Mouse (Mus musculus): ENCODE results near the gene Ghdc. TPM values are rescaled to one million over a fixed set of nuclear protein-coding genes. Genes with fewer than 3 reads are reported as not detected.

Ghdc gene
- total and polyA plus RNA-seq, 3 experiments: 3.6 to 6.0 (median 3.9) TPM

DNA sequence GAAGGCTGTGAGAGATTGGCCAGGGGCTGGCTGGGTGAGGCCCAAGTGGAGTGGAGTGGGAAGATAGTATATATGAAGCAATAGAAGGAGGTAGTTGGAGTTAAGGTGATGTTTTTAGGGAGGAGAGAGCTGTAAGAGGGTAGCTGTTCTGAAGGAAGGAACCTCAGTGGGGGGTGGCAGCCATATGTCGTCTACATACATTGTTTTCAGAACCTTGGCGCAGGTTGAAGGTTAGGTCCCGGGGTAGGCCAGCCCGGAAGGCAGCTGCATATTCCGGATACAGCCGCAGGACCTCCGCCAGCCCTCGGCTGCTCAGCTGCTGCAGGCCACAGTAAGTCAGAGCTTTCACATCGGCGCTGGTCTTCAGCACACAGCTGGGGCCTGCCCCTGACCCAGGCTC, 24.2 kb downstream of the Ghdc start:
- DNase-seq (ENCODE audit: low spot score): no peak
- TF ChIP-seq CTCF (IDR thresholded peaks at IDR 0.05; ENCODE audit: low read depth, low read length) (no peak), GATA2 (IDR thresholded peaks at IDR 0.05; ENCODE audit: borderline replicate concordance, low read depth, low read length) (no peak), POLR2AphosphoS5 (IDR thresholded peaks at IDR 0.05; ENCODE audit: insufficient replicate concordance, low read depth, low read length) (no peak), GATA1 (IDR thresholded peaks at IDR 0.05; ENCODE audit: borderline replicate concordance, low read length) (no peak), TAL1 (conservative IDR thresholded peaks at IDR 0.05; ENCODE audit: low read depth, low read length) (no peak)
- Histone ChIP-seq H3K27me3 (ENCODE audit: insufficient read depth, low read length) (peaks cover 36% of the 10 kb centered on the region), H3K9me3 (replicated peaks) (no peaks in the 10 kb centered on the region), H3K36me3 (replicated peaks) (peaks cover 3% of the 10 kb centered on the region), H3K4me3 (ENCODE audit: low read depth, low read length) (no peak overlapping the region), H3K4me1 (ENCODE audit: insufficient read depth, low read depth, low read length) (peaks cover 26% of the 10 kb centered on the region)
- ATAC-seq (ENCODE audit: extremely low read depth, insufficient number of reproducible peaks, low FRiP score, poor library complexity, severe bottlenecking): no peak

GRCm38 (mm10) chr11:100745085-100745484, 25.7 kb downstream of the Ghdc start:
- Histone ChIP-seq H3K4me1 (ENCODE audit: insufficient read depth, low read depth, low read length) (peaks cover 23% of the 10 kb centered on the region), H3K27me3 (ENCODE audit: insufficient read depth, low read length) (peaks cover 30% of the 10 kb centered on the region)
- no peak for TF ChIP-seq GATA2 (IDR thresholded peaks at IDR 0.05; ENCODE audit: borderline replicate concordance, low read depth, low read length)
- TF ChIP-seq CTCF (IDR thresholded peaks at IDR 0.05; ENCODE audit: low read depth, low read length): peak; percentile 63
- TF ChIP-seq POLR2AphosphoS5 (IDR thresholded peaks at IDR 0.05; ENCODE audit: insufficient replicate concordance, low read depth, low read length): no peak

DNA sequence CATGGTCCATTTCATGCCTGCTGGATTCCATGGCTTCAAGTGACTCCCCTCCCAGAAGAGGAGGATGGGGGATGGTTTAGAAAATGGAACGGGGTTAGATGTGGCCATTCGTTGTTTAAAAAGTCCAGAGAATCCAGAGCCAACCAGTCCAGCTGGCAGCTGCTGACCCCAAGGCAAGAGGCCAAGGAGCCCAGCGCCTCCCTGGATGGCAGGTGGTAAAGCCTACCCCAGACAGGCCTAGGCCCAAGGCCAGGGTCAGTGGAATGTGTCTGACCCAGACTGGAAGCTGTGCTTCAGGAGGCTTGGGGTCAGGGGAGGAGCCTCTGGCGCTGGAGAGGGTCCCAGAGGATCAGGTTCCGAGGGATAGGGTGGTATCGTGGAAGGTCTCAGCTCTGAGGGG, 29.4 kb downstream of the Ghdc start:
- Histone ChIP-seq H3K4me3 (ENCODE audit: low read depth, low read length) (no peak overlapping the region), H3K36me3 (replicated peaks) (peaks cover 2% of the 10 kb centered on the region), H3K9me3 (replicated peaks) (no peaks in the 10 kb centered on the region), H3K4me1 (ENCODE audit: insufficient read depth, low read depth, low read length) (peaks cover 24% of the 10 kb centered on the region), H3K27me3 (ENCODE audit: insufficient read depth, low read length) (peaks cover 9% of the 10 kb centered on the region; the same call in 1 of the 2 replicates)
- TF ChIP-seq GATA2 (IDR thresholded peaks at IDR 0.05; ENCODE audit: borderline replicate concordance, low read depth, low read length) (no peak), CTCF (IDR thresholded peaks at IDR 0.05; ENCODE audit: low read depth, low read length) (no peak), POLR2AphosphoS5 (IDR thresholded peaks at IDR 0.05; ENCODE audit: insufficient replicate concordance, low read depth, low read length) (no peak), TAL1 (conservative IDR thresholded peaks at IDR 0.05; ENCODE audit: low read depth, low read length) (no peak), GATA1 (IDR thresholded peaks at IDR 0.05; ENCODE audit: borderline replicate concordance, low read length) (no peak)
- DNase-seq (ENCODE audit: low spot score): no peak
- ATAC-seq (ENCODE audit: extremely low read depth, insufficient number of reproducible peaks, low FRiP score, poor library complexity, severe bottlenecking): no peak

More at GRCm38 (mm10) chr11:100745085-100745484, 25.7 kb downstream of the Ghdc start:
- DNase-seq (ENCODE audit: low spot score): no peak
- H3K36me3 ChIP-seq (replicated peaks): peaks cover 5% of the 10 kb centered on the region
- no peak overlapping the region for H3K4me3 ChIP-seq (ENCODE audit: low read depth, low read length)
- H3K9me3 ChIP-seq (replicated peaks): no peaks in the 10 kb centered on the region
- ATAC-seq (ENCODE audit: extremely low read depth, insufficient number of reproducible peaks, low FRiP score, poor library complexity, severe bottlenecking): no peak

- H3K27me3 ChIP-seq (ENCODE audit: insufficient read depth, low read length): no peaks in the 10 kb centered on the region
- no peak for ATAC-seq (ENCODE audit: extremely low read depth, insufficient number of reproducible peaks, low FRiP score, poor library complexity, severe bottlenecking)
- peaks cover 42% of the 10 kb centered on the region for H3K4me1 ChIP-seq (ENCODE audit: insufficient read depth, low read depth, low read length)
- peaks cover 24% of the 10 kb centered on the region for H3K36me3 ChIP-seq (replicated peaks)
- TF ChIP-seq GATA1 (IDR thresholded peaks at IDR 0.05; ENCODE audit: borderline replicate concordance, low read length) (no peak), CTCF (IDR thresholded peaks at IDR 0.05; ENCODE audit: low read depth, low read length) (no peak), GATA2 (IDR thresholded peaks at IDR 0.05; ENCODE audit: borderline replicate concordance, low read depth, low read length) (no peak), TAL1 (conservative IDR thresholded peaks at IDR 0.05; ENCODE audit: low read depth, low read length) (no peak), POLR2AphosphoS5 (IDR thresholded peaks at IDR 0.05; ENCODE audit: insufficient replicate concordance, low read depth, low read length) (no peak)
- no peak for DNase-seq (ENCODE audit: low spot score)
- peak overlapping the region; percentile 97; the same call in 1 of the 2 replicates for H3K4me3 ChIP-seq (ENCODE audit: low read depth, low read length)
- H3K9me3 ChIP-seq (replicated peaks): no peaks in the 10 kb centered on the region
These were observed 32.0 kb downstream of the Ghdc start for GRCm38 (mm10) chr11:100738749-100739148.

- Histone ChIP-seq H3K9me3 (replicated peaks) (no peaks in the 10 kb centered on the region), H3K36me3 (replicated peaks) (peaks cover 31% of the 10 kb centered on the region), H3K27me3 (ENCODE audit: insufficient read depth, low read length) (no peaks in the 10 kb centered on the region), H3K4me1 (ENCODE audit: insufficient read depth, low read depth, low read length) (peaks cover 47% of the 10 kb centered on the region), H3K4me3 (ENCODE audit: low read depth, low read length) (peak within 1 kb of the TSS; percentile 97)
- TF ChIP-seq GATA2 (IDR thresholded peaks at IDR 0.05; ENCODE audit: borderline replicate concordance, low read depth, low read length) (no peak), GATA1 (IDR thresholded peaks at IDR 0.05; ENCODE audit: borderline replicate concordance, low read length) (no peak), TAL1 (conservative IDR thresholded peaks at IDR 0.05; ENCODE audit: low read depth, low read length) (no peak), CTCF (IDR thresholded peaks at IDR 0.05; ENCODE audit: low read depth, low read length) (no peak)
- ATAC-seq (ENCODE audit: extremely low read depth, insufficient number of reproducible peaks, low FRiP score, poor library complexity, severe bottlenecking) (peak; percentile 91), DNase-seq (ENCODE audit: low spot score) (peak; percentile 99)
These were observed 32.6 kb downstream of the Ghdc start, which contains the start of gene Rab5c for GRCm38 (mm10) chr11:100738066-100738604. Gene Rab5c (minus strand): TSS chr11:100738215.

DNA sequence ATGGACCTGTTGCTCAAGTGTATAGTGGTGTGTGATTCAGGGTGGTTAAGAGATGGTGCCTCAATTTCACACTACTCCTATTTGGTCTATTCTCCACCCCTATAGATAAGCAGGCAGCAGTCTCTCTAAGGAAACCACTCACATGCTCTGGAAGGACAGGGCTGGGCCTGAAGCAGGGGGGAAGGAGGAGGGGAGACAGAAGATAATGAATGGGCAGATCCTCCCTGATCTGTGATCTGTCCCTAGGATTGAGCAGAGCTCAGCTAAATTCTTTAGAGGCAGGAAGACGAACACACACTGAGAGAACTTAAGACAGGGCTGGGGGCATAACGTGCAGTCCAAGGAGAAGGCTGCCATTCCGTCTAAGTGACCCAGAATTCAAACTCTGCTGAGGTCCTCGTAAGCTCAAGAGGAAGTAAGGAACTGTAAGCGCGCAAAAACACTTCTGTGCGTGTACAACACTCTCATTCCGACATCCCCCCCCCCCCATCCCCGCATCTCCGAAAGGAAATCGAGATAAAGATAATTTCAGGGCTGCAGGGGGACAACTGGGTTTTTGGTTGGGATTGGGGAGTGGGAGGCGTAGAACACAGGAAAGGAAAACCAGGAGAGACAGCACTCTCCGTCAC, 33.5 kb downstream of the Ghdc start:
- ATAC-seq (ENCODE audit: extremely low read depth, insufficient number of reproducible peaks, low FRiP score, poor library complexity, severe bottlenecking) (peak; percentile 54), DNase-seq (ENCODE audit: low spot score) (peak; percentile 83)
- H3K4me1 ChIP-seq (ENCODE audit: insufficient read depth, low read depth, low read length): peaks cover 56% of the 10 kb centered on the region
- H3K36me3 ChIP-seq (replicated peaks): peaks cover 40% of the 10 kb centered on the region
- no peaks in the 10 kb centered on the region for H3K27me3 ChIP-seq (ENCODE audit: insufficient read depth, low read length)
- H3K9me3 ChIP-seq (replicated peaks): no peaks in the 10 kb centered on the region
- H3K4me3 ChIP-seq (ENCODE audit: low read depth, low read length): peak overlapping the region; percentile 97
- TF ChIP-seq GATA2 (IDR thresholded peaks at IDR 0.05; ENCODE audit: borderline replicate concordance, low read depth, low read length) (no peak), TAL1 (conservative IDR thresholded peaks at IDR 0.05; ENCODE audit: low read depth, low read length) (peak; percentile 28; the same call in 1 of the 2 replicates)
